Mouse (Mus musculus) liver, embryonic 11.5 days (tissue): ENCODE measurements around the gene Pola1. TPM values are rescaled to one million over a fixed set of nuclear protein-coding genes. Genes with fewer than 3 reads are reported as not detected.

Experiments used
- polyA plus RNA-seq: library from polyadenylated mRNA; unstranded; fragments of >200 nt; fragmentation: Nextera tagmentation; extraction: Ambion mirVana; gene quantifications from 2 replicates; pipeline ENCODE4 v1.2.1, GENCODE M21; 2014

Gene Pola1
- polyA plus RNA-seq, 1 experiment from 2014 or later, result 25.4 TPM

Other genes starting within 250 kb of the Pola1 start
- gene Pcyt1b, start 22.7 kb upstream of the Pola1 start, polyA plus RNA-seq, result 7.4 and 10.2 TPM in 2 replicates
- 60.8 and 68.3 TPM in 2 replicates for gene Pdk3, start 200.0 kb upstream of the Pola1 start, polyA plus RNA-seq